Mouse (Mus musculus) layer of hippocampus, postnatal 14 days (tissue): ENCODE measurements around the gene Cd72. TPM values are rescaled to one million over a fixed set of nuclear protein-coding genes. Genes with fewer than 3 reads are reported as not detected.
A peak's percentile ranks its signal among the peaks of the same experiment; 100 is the strongest.

ENCODE experiments used
- DNase-seq, 2 experiments: peaks; one replicate each; pipeline ENCODE4 v3.0.0; 2021 to 2022; ENCODE audit warnings: low spot score in 2 of 2, mixed read lengths in 1 of 2
- total RNA-seq, 2 experiments: library from RNA; stranded (reverse); gene quantifications; 2 replicates each; pipeline ENCODE4 v1.2.3; 2021

Gene Cd72
- total RNA-seq, 2 experiments from 2014 or later = not detected

- no peak for DNase-seq
These were observed 25.5 kb downstream of the Cd72 start, which contains the start of gene Fam166b for GRCm38 (mm10) chr4:43428946-43429345. Gene Fam166b (minus strand): TSS chr4:43429134.

- no peak for DNase-seq
These were observed 26.1 kb downstream of the Cd72 start for GRCm38 (mm10) chr4:43428180-43428861.

GRCm38 (mm10) chr4:43427501-43428179 is 26.8 kb downstream of the Cd72 start:
- no peak for DNase-seq

- DNase-seq = no peak
These were observed 27.9 kb downstream of the Cd72 start for GRCm38 (mm10) chr4:43426487-43426886.

GRCm38 (mm10) chr4:43425648-43426380 is 28.6 kb downstream of the Cd72 start:
- DNase-seq = no peak

GRCm38 (mm10) chr4:43425197-43425596 is 29.2 kb downstream of the Cd72 start:
- no peak for DNase-seq

GRCm38 (mm10) chr4:43424072-43424471 is 30.4 kb downstream of the Cd72 start:
- no peak for DNase-seq

GRCm38 (mm10) chr4:43423267-43423934 is 31.0 kb downstream of the Cd72 start:
- DNase-seq = no peak

- no peak for DNase-seq
These were observed 32.7 kb downstream of the Cd72 start for GRCm38 (mm10) chr4:43421632-43422240.

GRCm38 (mm10) chr4:43420305-43420704 is 34.1 kb downstream of the Cd72 start:
- peak; percentile 69 to 83 for DNase-seq

- DNase-seq = no peak
These were observed 34.6 kb downstream of the Cd72 start for GRCm38 (mm10) chr4:43419801-43420281.

GRCm38 (mm10) chr4:43418973-43419656 is 35.3 kb downstream of the Cd72 start:
- DNase-seq = no peak

GRCm38 (mm10) chr4:43418450-43418849 is 36.0 kb downstream of the Cd72 start:
- DNase-seq = no peak

- DNase-seq = no peak
These were observed 37.0 kb downstream of the Cd72 start for GRCm38 (mm10) chr4:43417269-43418062.

GRCm38 (mm10) chr4:43416071-43416490 is 38.3 kb downstream of the Cd72 start:
- no peak for DNase-seq

GRCm38 (mm10) chr4:43415221-43416070 is 39.0 kb downstream of the Cd72 start:
- no peak for DNase-seq

- no peak for DNase-seq
These were observed 39.7 kb downstream of the Cd72 start for GRCm38 (mm10) chr4:43414761-43415160.
